Mouse (Mus musculus): ENCODE data around the gene Gmnn. TPM values are rescaled to one million over a fixed set of nuclear protein-coding genes. Genes with fewer than 3 reads are reported as not detected.

Gene Gmnn
- total and polyA plus RNA-seq, 3 experiments = 127 to 155 (median 129) TPM

GRCm38 (mm10) chr13:24800674-24801307 lies 39.1 kb upstream of the Gmnn start:
- H3K36me3 ChIP-seq (ENCODE audit: control insufficient read depth in 1 of 2, insufficient read depth in 2 of 2, low read length in 2 of 2) = peaks cover 12 to 21% of the 10 kb centered on the region in 2 experiments
- peak overlapping the region; percentile 87 to 100 for H3K4me3 ChIP-seq (ENCODE audit: control insufficient read depth in 1 of 2, insufficient read depth in 1 of 2, low read depth in 2 of 2, low read length in 2 of 2)
- H3K4me1 ChIP-seq (ENCODE audit: control insufficient read depth in 1 of 2, insufficient read depth in 2 of 2, low read length in 2 of 2) = peaks cover 8 to 10% of the 10 kb centered on the region in 2 experiments
- peak overlapping the region; percentile 98 for H3K9ac ChIP-seq (ENCODE audit: control insufficient read depth, low read depth, low read length, poor library complexity, severe bottlenecking)
- peaks cover 41% of the 10 kb centered on the region for H3K79me2 ChIP-seq (ENCODE audit: control insufficient read depth, insufficient read depth, low read length, poor library complexity)
- peak overlapping the region; percentile 98 for H3K27ac ChIP-seq (ENCODE audit: control insufficient read depth, low read depth, low read length)
- DNase-seq (ENCODE audit: low read depth, low spot score) = peak; percentile 98
- no peaks in the 10 kb centered on the region for H3K27me3 ChIP-seq (ENCODE audit: control insufficient read depth in 1 of 2, insufficient read depth in 2 of 2, low read length in 2 of 2)
- no peaks in the 10 kb centered on the region for H3K9me3 ChIP-seq (replicated peaks; ENCODE audit: insufficient read depth, low read length)
- TF ChIP-seq MEF2A (IDR thresholded peaks at IDR 0.05; ENCODE audit: extremely low read depth, insufficient replicate concordance, low read depth, low read length, poor library complexity, severe bottlenecking) = no peak
- peak; percentile 80 for TF ChIP-seq MXI1 (IDR thresholded peaks at IDR 0.05; ENCODE audit: low read depth, low read length)
- peak; percentile 100 for TF ChIP-seq CHD1 (IDR thresholded peaks at IDR 0.05; ENCODE audit: low read depth, low read length)
- 0 out of 2 replicates have a peak, but pooled peaks have one; percentile 17 for TF ChIP-seq RCOR1 (IDR thresholded peaks at IDR 0.05; ENCODE audit: low read depth, low read length)
- peak; percentile 99 for TF ChIP-seq ZMIZ1 (IDR thresholded peaks at IDR 0.05; ENCODE audit: low read depth, low read length)
- TF ChIP-seq POLR2A (IDR thresholded peaks at IDR 0.05; ENCODE audit: control insufficient read depth in 1 of 2, insufficient read depth in 1 of 2, low read depth in 1 of 2, low read length in 2 of 2, poor library complexity in 1 of 2) = peak; percentile 97 to 98
- TF ChIP-seq ETS1 (IDR thresholded peaks at IDR 0.05; ENCODE audit: low read depth, low read length) = peak; percentile 57
- no peak for TF ChIP-seq TAL1 (IDR thresholded peaks at IDR 0.05; ENCODE audit: low read length)
- no peak for TF ChIP-seq ZKSCAN1 (IDR thresholded peaks at IDR 0.05; ENCODE audit: low read depth, low read length)
- peak in 1 of 2 experiments; percentile 18; a peak in 1 of 4 replicates for TF ChIP-seq EP300 (IDR thresholded peaks at IDR 0.05; ENCODE audit: low read depth in 1 of 2, low read length in 2 of 2)
- peak; percentile 23; the same call in 1 of the 2 replicates for TF ChIP-seq ELF1 (IDR thresholded peaks at IDR 0.05; ENCODE audit: low read depth, low read length)
- TF ChIP-seq SIN3A (IDR thresholded peaks at IDR 0.05; ENCODE audit: low read length) = peak; percentile 90
- TF ChIP-seq MYB (IDR thresholded peaks at IDR 0.05; ENCODE audit: low read depth, low read length) = 0 out of 2 replicates have a peak, but pooled peaks have one; percentile 27
- no peak for TF ChIP-seq GATA1 (IDR thresholded peaks at IDR 0.05; ENCODE audit: low read depth, low read length)
- TF ChIP-seq UBTF (IDR thresholded peaks at IDR 0.05; ENCODE audit: borderline replicate concordance, insufficient read depth, low read depth, low read length) = no peak
- TF ChIP-seq MAFK (IDR thresholded peaks at IDR 0.05; ENCODE audit: borderline replicate concordance, low read depth, low read length) = no peak
- TF ChIP-seq POLR2AphosphoS5 (IDR thresholded peaks at IDR 0.05; ENCODE audit: borderline replicate concordance, low read depth, low read length) = no peak; the same call in 1 of the 2 replicates
- 0 out of 2 replicates have a peak, but pooled peaks have one; percentile 52 for TF ChIP-seq BHLHE40 (IDR thresholded peaks at IDR 0.05; ENCODE audit: borderline replicate concordance, low read depth, low read length)
- peak; percentile 83 for TF ChIP-seq E2F4 (IDR thresholded peaks at IDR 0.05; ENCODE audit: borderline replicate concordance, low read depth, low read length)
- TF ChIP-seq TCF12 (IDR thresholded peaks at IDR 0.05; ENCODE audit: low read depth, low read length) = peak; percentile 79
- peak; percentile 86 for TF ChIP-seq HCFC1 (IDR thresholded peaks at IDR 0.05; ENCODE audit: low read depth, low read length)
- TF ChIP-seq ZNF384 (IDR thresholded peaks at IDR 0.05; ENCODE audit: low read depth, low read length) = no peak
- no peak for TF ChIP-seq JUND (IDR thresholded peaks at IDR 0.05; ENCODE audit: low read depth, low read length)
- peak; percentile 56; the same call in 1 of the 2 replicates for TF ChIP-seq MYC (IDR thresholded peaks at IDR 0.05; ENCODE audit: low read depth, low read length)
- peak; percentile 91 for TF ChIP-seq MAZ (IDR thresholded peaks at IDR 0.05; ENCODE audit: low read depth, low read length)
- no peak for TF ChIP-seq SMC3 (IDR thresholded peaks at IDR 0.05; ENCODE audit: low read depth, low read length)
- no peak for TF ChIP-seq USF2 (IDR thresholded peaks at IDR 0.05; ENCODE audit: borderline replicate concordance in 1 of 2, insufficient read depth in 1 of 2, low read depth in 1 of 2, low read length in 2 of 2)
- TF ChIP-seq CHD2 (IDR thresholded peaks at IDR 0.05; ENCODE audit: low read length) = no peak
- TF ChIP-seq NELFE (IDR thresholded peaks at IDR 0.05; ENCODE audit: low read depth, low read length) = peak; percentile 100
- peak; percentile 98 for TF ChIP-seq POLR2AphosphoS2 (IDR thresholded peaks at IDR 0.05; ENCODE audit: low read length)
- TF ChIP-seq ZC3H11A (IDR thresholded peaks at IDR 0.05; ENCODE audit: low read depth, low read length) = peak; percentile 3; the same call in 1 of the 2 replicates
- 0 out of 2 replicates have a peak, but pooled peaks have one; percentile 4 for TF ChIP-seq USF1 (IDR thresholded peaks at IDR 0.05; ENCODE audit: low read depth, low read length)
- TF ChIP-seq TBP (IDR thresholded peaks at IDR 0.05; ENCODE audit: low read depth, low read length) = peak; percentile 96
- TF ChIP-seq NRF1 (IDR thresholded peaks at IDR 0.05; ENCODE audit: insufficient read depth, low read depth, low read length, poor library complexity, severe bottlenecking) = peak; percentile 93
- peak; percentile 62 for TF ChIP-seq MAX (IDR thresholded peaks at IDR 0.05; ENCODE audit: low read length)
